Mouse (Mus musculus) midbrain, embryonic 12.5 days (tissue): Measurements from ENCODE around the gene Serinc4. TPM values are rescaled to one million over a fixed set of nuclear protein-coding genes. Genes with fewer than 3 reads are reported as not detected.

Experiments
- ATAC-seq: fragments of 200-750 bp; cut with Nextera tagmentation; 2 replicates; pipeline ENCODE4 v1.8.0; 2017; ENCODE audit warnings: low read depth, moderate TSS enrichment, moderate library complexity; ENCODE audit not compliant: low FRiP score
- H3K27ac ChIP-seq: fragments of 300-500 bp; sonication (generic); replicated peaks from 2 replicates; pipeline ENCODE4 v1.5.1; 2016; ENCODE audit warnings: mild to moderate bottlenecking
- H3K27me3 ChIP-seq: fragments of 300-500 bp; sonication (generic); 2 replicates; pipeline ENCODE4 v1.6.1; 2016; ENCODE audit warnings: mild to moderate bottlenecking
- H3K36me3 ChIP-seq: fragments of 300-500 bp; sonication (generic); 2 replicates; pipeline ENCODE4 v1.6.1; 2016
- H3K4me1 ChIP-seq: fragments of 300-500 bp; sonication (generic); 2 replicates; pipeline ENCODE4 v1.6.1; 2016
- H3K4me2 ChIP-seq: fragments of 300-500 bp; sonication (generic); replicated peaks from 2 replicates; pipeline ENCODE4 v1.6.1; 2016; ENCODE audit warnings: mild to moderate bottlenecking, moderate library complexity
- H3K4me3 ChIP-seq: fragments of 300-500 bp; sonication (generic); 2 replicates; pipeline ENCODE4 v1.5.1; 2016; ENCODE audit warnings: mild to moderate bottlenecking
- H3K9ac ChIP-seq: fragments of 300-500 bp; sonication (generic); replicated peaks from 2 replicates; pipeline ENCODE4 v1.6.1; 2016; ENCODE audit warnings: mild to moderate bottlenecking, moderate library complexity
- H3K9me3 ChIP-seq: fragments of 300-500 bp; sonication (generic); 2 replicates; pipeline ENCODE4 v1.6.1; 2016; ENCODE audit warnings: mild to moderate bottlenecking
- WGBS: fragments of 180-500 bp; shearing (Covaris S2); methylation state at CpG from one replicate; pipeline ENCODE4 v1.1.7; 2016; 5-methylcytosine and 5-hydroxymethylcytosine counted together
- polyA plus RNA-seq: library from polyadenylated mRNA; unstranded; fragments of >200 nt; fragmentation: Nextera tagmentation; extraction: Ambion mirVana; gene quantifications from 2 replicates; pipeline ENCODE4 v1.2.1, GENCODE M21; 2016

Serinc4 gene
- polyA plus RNA-seq, 1 experiment from 2014 or later, result 1.2 TPM

- Histone ChIP-seq H3K9ac (no peak overlapping the region), H3K27ac (no peak overlapping the region), H3K27me3 (peaks cover 31% of the 10 kb centered on the region), H3K4me1 (peaks cover 25% of the 10 kb centered on the region), H3K4me2 (no peak overlapping the region), H3K36me3 (peaks cover 2% of the 10 kb centered on the region; the same call in 1 of the 2 replicates), H3K9me3 (no peaks in the 10 kb centered on the region), H3K4me3 (no peak overlapping the region)
- no peak for ATAC-seq
- WGBS, result 84% methylated on average over 3 of the region's 3 CpGs
Measured at GRCm38 (mm10) chr2:121445117-121445516, 11.5 kb downstream of the Serinc4 start.

GRCm38 (mm10) chr2:121444178-121444577, 12.4 kb downstream of the Serinc4 start, which contains the start of gene Ell3:
Ell3 (minus strand) TSS chr2:121444278.
- 88% methylated on average over 1 of the region's 1 CpGs for WGBS
- no peaks in the 10 kb centered on the region for H3K9me3 ChIP-seq
- no peak within 1 kb of the TSS for H3K4me3 ChIP-seq
- no peak for ATAC-seq
- peaks cover 24% of the 10 kb centered on the region for H3K4me1 ChIP-seq
- H3K9ac ChIP-seq, result no peak within 1 kb of the TSS
- H3K27me3 ChIP-seq, result peaks cover 31% of the 10 kb centered on the region
- H3K4me2 ChIP-seq, result peak within 1 kb of the TSS; percentile 65
- H3K36me3 ChIP-seq, result peaks cover 11% of the 10 kb centered on the region
- no peak within 1 kb of the TSS for H3K27ac ChIP-seq

- 18% methylated on average over 8 of the region's 8 CpGs for WGBS
- Histone ChIP-seq H3K4me1 (peaks cover 21% of the 10 kb centered on the region), H3K27me3 (peaks cover 31% of the 10 kb centered on the region), H3K27ac (no peak overlapping the region), H3K4me2 (peak overlapping the region; percentile 65), H3K4me3 (no peak overlapping the region), H3K9me3 (no peaks in the 10 kb centered on the region), H3K36me3 (peaks cover 22% of the 10 kb centered on the region), H3K9ac (no peak overlapping the region)
- ATAC-seq, result no peak
Measured at GRCm38 (mm10) chr2:121443068-121443349, 13.6 kb downstream of the Serinc4 start.

- peaks cover 28% of the 10 kb centered on the region for H3K36me3 ChIP-seq
- under 1% methylated on average over 30 of the region's 30 CpGs for WGBS
- peaks cover 31% of the 10 kb centered on the region for H3K27me3 ChIP-seq
- H3K9me3 ChIP-seq, result no peaks in the 10 kb centered on the region
- H3K9ac ChIP-seq, result peak overlapping the region; percentile 8
- H3K4me3 ChIP-seq, result peak overlapping the region; percentile 34
- peak overlapping the region; percentile 65 for H3K4me2 ChIP-seq
- no peak overlapping the region for H3K27ac ChIP-seq
- H3K4me1 ChIP-seq, result peaks cover 19% of the 10 kb centered on the region
- peak; percentile 52; the same call in 1 of the 2 replicates for ATAC-seq
Measured at GRCm38 (mm10) chr2:121442259-121443067, 14.1 kb downstream of the Serinc4 start.

GRCm38 (mm10) chr2:121441800-121442199, 14.8 kb downstream of the Serinc4 start:
- peak overlapping the region; percentile 8 for H3K9ac ChIP-seq
- ATAC-seq, result no peak
- H3K4me1 ChIP-seq, result peaks cover 19% of the 10 kb centered on the region
- H3K4me2 ChIP-seq, result peak overlapping the region; percentile 65
- peak overlapping the region; percentile 34 for H3K4me3 ChIP-seq
- H3K36me3 ChIP-seq, result peaks cover 34% of the 10 kb centered on the region
- WGBS, result 9% methylated on average over 11 of the region's 11 CpGs
- peaks cover 31% of the 10 kb centered on the region for H3K27me3 ChIP-seq
- H3K27ac ChIP-seq, result no peak overlapping the region
- H3K9me3 ChIP-seq, result no peaks in the 10 kb centered on the region

GRCm38 (mm10) chr2:121440834-121441605, 15.6 kb downstream of the Serinc4 start:
- Histone ChIP-seq H3K4me3 (no peak overlapping the region), H3K9ac (no peak overlapping the region), H3K27me3 (peaks cover 31% of the 10 kb centered on the region), H3K36me3 (peaks cover 40% of the 10 kb centered on the region), H3K4me2 (no peak overlapping the region), H3K9me3 (no peaks in the 10 kb centered on the region), H3K4me1 (peaks cover 19% of the 10 kb centered on the region), H3K27ac (no peak overlapping the region)
- ATAC-seq, result no peak
- WGBS, result 61% methylated on average over 5 of the region's 5 CpGs

GRCm38 (mm10) chr2:121439746-121440145, 16.8 kb downstream of the Serinc4 start:
- peaks cover 31% of the 10 kb centered on the region for H3K27me3 ChIP-seq
- H3K27ac ChIP-seq, result no peak overlapping the region
- H3K9me3 ChIP-seq, result no peaks in the 10 kb centered on the region
- peaks cover 19% of the 10 kb centered on the region for H3K4me1 ChIP-seq
- ATAC-seq, result no peak
- no peak overlapping the region for H3K4me2 ChIP-seq
- 78% methylated on average over 4 of the region's 4 CpGs for WGBS
- no peak overlapping the region for H3K4me3 ChIP-seq
- H3K36me3 ChIP-seq, result peaks cover 52% of the 10 kb centered on the region
- no peak overlapping the region for H3K9ac ChIP-seq

- Histone ChIP-seq H3K27me3 (no peaks in the 10 kb centered on the region), H3K27ac (no peak overlapping the region), H3K9me3 (no peaks in the 10 kb centered on the region), H3K36me3 (peaks cover 97% of the 10 kb centered on the region), H3K4me3 (no peak overlapping the region), H3K4me1 (no peaks in the 10 kb centered on the region), H3K4me2 (no peak overlapping the region), H3K9ac (no peak overlapping the region)
- ATAC-seq, result no peak
- 100% methylated on average over 1 of the region's 1 CpGs for WGBS
Measured at GRCm38 (mm10) chr2:121434854-121435253, 21.7 kb downstream of the Serinc4 start.

GRCm38 (mm10) chr2:121425890-121426289, 30.7 kb downstream of the Serinc4 start:
- Histone ChIP-seq H3K27me3 (no peaks in the 10 kb centered on the region), H3K4me2 (no peak overlapping the region), H3K4me3 (no peak overlapping the region), H3K9me3 (no peaks in the 10 kb centered on the region), H3K9ac (no peak overlapping the region), H3K36me3 (peaks cover 87% of the 10 kb centered on the region), H3K4me1 (no peaks in the 10 kb centered on the region), H3K27ac (no peak overlapping the region)
- WGBS, result 88% methylated on average over 2 of the region's 2 CpGs
- no peak for ATAC-seq

GRCm38 (mm10) chr2:121423166-121423565, 33.4 kb downstream of the Serinc4 start:
- Histone ChIP-seq H3K27me3 (no peaks in the 10 kb centered on the region), H3K9ac (no peak overlapping the region), H3K36me3 (peaks cover 75% of the 10 kb centered on the region), H3K4me3 (no peak overlapping the region), H3K4me1 (no peaks in the 10 kb centered on the region), H3K4me2 (no peak overlapping the region), H3K9me3 (no peaks in the 10 kb centered on the region), H3K27ac (no peak overlapping the region)
- no peak for ATAC-seq
- WGBS, result 96% methylated on average over 2 of the region's 2 CpGs

GRCm38 (mm10) chr2:121418476-121418875, 38.1 kb downstream of the Serinc4 start:
- Histone ChIP-seq H3K9me3 (no peaks in the 10 kb centered on the region), H3K4me2 (no peak overlapping the region), H3K4me3 (no peak overlapping the region), H3K27ac (no peak overlapping the region), H3K27me3 (no peaks in the 10 kb centered on the region), H3K36me3 (peaks cover 44% of the 10 kb centered on the region), H3K9ac (no peak overlapping the region), H3K4me1 (peaks cover 18% of the 10 kb centered on the region)
- WGBS, result 97% methylated on average over 3 of the region's 3 CpGs
- no peak for ATAC-seq

- ATAC-seq, result no peak
- peak overlapping the region; percentile 65; the same call in 1 of the 2 replicates for H3K4me2 ChIP-seq
- H3K9me3 ChIP-seq, result no peaks in the 10 kb centered on the region
- H3K4me3 ChIP-seq, result no peak overlapping the region
- WGBS, result 92% methylated on average over 6 of the region's 6 CpGs
- H3K9ac ChIP-seq, result no peak overlapping the region; the same call in 1 of the 2 replicates
- no peak overlapping the region for H3K27ac ChIP-seq
- no peaks in the 10 kb centered on the region for H3K27me3 ChIP-seq
- peaks cover 25% of the 10 kb centered on the region for H3K36me3 ChIP-seq
- H3K4me1 ChIP-seq, result peaks cover 18% of the 10 kb centered on the region
Measured at GRCm38 (mm10) chr2:121416356-121416755, 40.2 kb downstream of the Serinc4 start.
